ENCODE assay signal across 14 mouse cellular contexts in the genomic region with DNA sequence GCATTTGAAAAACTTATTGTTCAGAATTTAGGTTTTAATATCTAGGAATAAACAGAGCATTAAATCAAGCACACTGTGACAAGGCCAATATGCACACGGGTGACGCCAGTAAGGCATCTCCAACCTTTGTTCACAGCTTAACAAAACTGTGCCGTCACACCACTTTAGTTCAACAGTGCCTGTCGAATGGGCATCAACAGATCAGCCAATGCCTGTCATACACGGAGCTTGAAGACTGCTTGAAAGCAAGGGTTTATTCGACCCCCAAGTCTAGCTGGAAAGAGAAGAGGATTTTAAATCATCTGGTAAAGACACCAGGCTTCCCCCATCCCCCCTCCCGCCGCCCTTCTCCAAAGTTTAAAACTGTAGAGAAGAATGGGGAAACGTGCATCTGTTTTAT. TPM values are rescaled to one million over a fixed set of nuclear protein-coding genes. Genes with fewer than 3 reads are reported as not detected.
DNase-seq lines count a peak whose midpoint lies in the region; ATAC-seq lines count a peak whose summit lies in the region.
"Had no signal": no experiment of that assay in that cellular context is flagged by ENCODE, and none has a peak within 500 bp of the region (broad histone marks: within the 10 kb centered on the region; RNA-seq: fewer than 3 reads in every experiment).

No protein-coding gene starts in this region.

- H3K36me3 ChIP-seq in embryonic facial prominence, embryonic 14.5 days (ENCODE audit: control insufficient read depth, insufficient read depth, low read length) = peaks cover 22% of the 10 kb centered on the region
- peaks cover 6% of the 10 kb centered on the region for H3K36me3 ChIP-seq in embryonic facial prominence, embryonic 10.5 days (replicated peaks)
- H3K36me3 ChIP-seq in embryonic facial prominence, embryonic 15.5 days = peaks cover 7% of the 10 kb centered on the region; the same call in 1 of the 2 replicates
- no peaks in the 10 kb centered on the region for H3K36me3 ChIP-seq in midbrain, embryonic 14.5 days (ENCODE audit: control insufficient read depth, insufficient read depth, low read length)

- H3K9me3 ChIP-seq in embryonic facial prominence, embryonic 14.5 days (ENCODE audit: control insufficient read depth, low read length) = no peaks in the 10 kb centered on the region
- H3K9me3 ChIP-seq in embryonic facial prominence, embryonic 10.5 days = no peaks in the 10 kb centered on the region
- H3K9me3 ChIP-seq in embryonic facial prominence, embryonic 15.5 days (replicated peaks) = no peaks in the 10 kb centered on the region
- H3K9me3 ChIP-seq in midbrain, embryonic 14.5 days (ENCODE audit: control insufficient read depth, low read length) = no peaks in the 10 kb centered on the region

- H3K4me3 ChIP-seq in embryonic facial prominence, embryonic 14.5 days (ENCODE audit: low read depth, low read length) = no peak overlapping the region
- no peak overlapping the region for H3K4me3 ChIP-seq in embryonic facial prominence, embryonic 10.5 days
- no peak overlapping the region for H3K4me3 ChIP-seq in embryonic facial prominence, embryonic 15.5 days (replicated peaks)
- no peak overlapping the region for H3K4me3 ChIP-seq in midbrain, embryonic 14.5 days (replicated peaks; ENCODE audit: low read depth, low read length)

- H3K4me2 ChIP-seq in embryonic facial prominence, embryonic 14.5 days (ENCODE audit: low read depth, low read length) = no peak overlapping the region
- H3K4me2 ChIP-seq in embryonic facial prominence, embryonic 15.5 days (replicated peaks) = no peak overlapping the region
- no peak overlapping the region for H3K4me2 ChIP-seq in midbrain, embryonic 14.5 days (ENCODE audit: low read length)

- H3K27ac ChIP-seq in embryonic facial prominence, embryonic 14.5 days (replicated peaks; ENCODE audit: low read depth, low read length) = no peak overlapping the region; the same call in 1 of the 2 replicates
- no peak overlapping the region for H3K27ac ChIP-seq in embryonic facial prominence, embryonic 10.5 days (replicated peaks)
- 0 out of 2 replicates have a peak overlapping the region, but pooled peaks have one; percentile 7 for H3K27ac ChIP-seq in embryonic facial prominence, embryonic 15.5 days (replicated peaks)
- 0 out of 2 replicates have a peak overlapping the region, but pooled peaks have one; percentile 32 for H3K27ac ChIP-seq in midbrain, embryonic 14.5 days (replicated peaks; ENCODE audit: low read depth, low read length)

- 47% methylated on average over 9 of the region's 9 CpGs for WGBS in embryonic facial prominence, embryonic 14.5 days
- 49% methylated on average over 9 of the region's 9 CpGs for WGBS in embryonic facial prominence, embryonic 10.5 days
- WGBS in embryonic facial prominence, embryonic 15.5 days = 36% methylated on average over 9 of the region's 9 CpGs
- 6% methylated on average over 9 of the region's 9 CpGs for WGBS in midbrain, embryonic 14.5 days

- intact Hi-C loops in left cerebral cortex, postnatal 36 days (cut with DNase I) = loop anchor here (5.0 kb wide), 1 partner anchor 59 kb away; no protein-coding TSS in a partner anchor
- intact Hi-C loops in left cerebral cortex, postnatal 14 days (cut with DNase I) = no loop called here

- no peak for ATAC-seq in embryonic facial prominence, embryonic 14.5 days (ENCODE audit: low read depth)
- no peak for ATAC-seq in embryonic facial prominence, embryonic 15.5 days (ENCODE audit: insufficient number of reproducible peaks, low FRiP score, low TSS enrichment, low read depth)
- ATAC-seq in midbrain, embryonic 14.5 days (ENCODE audit: low FRiP score, low TSS enrichment) = peak; percentile 74; the same call in 1 of the 2 replicates
- ATAC-seq: intestine, embryonic 16.5 days had no signal

- no peak overlapping the region for H3K9ac ChIP-seq in embryonic facial prominence, embryonic 14.5 days (ENCODE audit: low read depth, low read length)
- no peak overlapping the region for H3K9ac ChIP-seq in embryonic facial prominence, embryonic 15.5 days
- H3K9ac ChIP-seq in midbrain, embryonic 14.5 days (replicated peaks; ENCODE audit: low read length) = no peak overlapping the region

- peak; percentile 41 for DNase-seq in embryonic facial prominence, embryonic 14.5 days (ENCODE audit: low spot score)
- no peak for DNase-seq in embryonic facial prominence, embryonic 10.5 days (ENCODE audit: low spot score)
- peak; percentile 3 to 24 for DNase-seq in left cerebral cortex, postnatal 36 days (ENCODE audit: low spot score in 2 of 2)
- DNase-seq in left cerebral cortex, postnatal 14 days (ENCODE audit: low spot score in 2 of 2) = no peak
- DNase-seq in midbrain, embryonic 14.5 days = no peak
- no peak for DNase-seq in gastrocnemius, postnatal 25 days
- DNase-seq in ovary, postnatal 14 days (ENCODE audit: low spot score) = no peak
- DNase-seq: adrenal gland, postnatal 14 days; gastrocnemius, postnatal 10 days; kidney, postnatal 14 days; lung, adult 18-20 months; thymus, adult 2 months had no signal

- H3K27me3 ChIP-seq in embryonic facial prominence, embryonic 14.5 days (replicated peaks; ENCODE audit: control insufficient read depth, insufficient read depth, low read length) = no peaks in the 10 kb centered on the region
- H3K27me3 ChIP-seq in embryonic facial prominence, embryonic 10.5 days (replicated peaks; ENCODE audit: low read depth, poor library complexity, severe bottlenecking) = no peaks in the 10 kb centered on the region
- no peaks in the 10 kb centered on the region for H3K27me3 ChIP-seq in embryonic facial prominence, embryonic 15.5 days
- H3K27me3 ChIP-seq in midbrain, embryonic 14.5 days (ENCODE audit: control insufficient read depth, insufficient read depth, low read length) = no peaks in the 10 kb centered on the region

- 0 out of 2 replicates have a peak, but pooled peaks cover 7% of the 10 kb centered on the region for H3K4me1 ChIP-seq in embryonic facial prominence, embryonic 14.5 days (ENCODE audit: control insufficient read depth, insufficient read depth, low read length)
- peaks cover 41% of the 10 kb centered on the region for H3K4me1 ChIP-seq in embryonic facial prominence, embryonic 10.5 days
- peaks cover 32% of the 10 kb centered on the region for H3K4me1 ChIP-seq in embryonic facial prominence, embryonic 15.5 days
- peaks cover 66% of the 10 kb centered on the region for H3K4me1 ChIP-seq in midbrain, embryonic 14.5 days (ENCODE audit: control insufficient read depth, insufficient read depth, low read length)

RNA-seq across cellular contexts. Expression of a gene that starts 21.4 kb away (rescaled TPM):
- 49.0 and 49.5 TPM in 2 replicates for polyA plus RNA-seq in embryonic facial prominence, embryonic 14.5 days (2014; fragmentation: Nextera tagmentation; extraction: Ambion mirVana)
- 20.9 and 27.8 TPM in 2 replicates for polyA plus RNA-seq in embryonic facial prominence, embryonic 10.5 days (2016; fragmentation: Nextera tagmentation; extraction: Ambion mirVana)
- 100 to 1,000 TPM; 166 to 196 TPM for total RNA-seq in left cerebral cortex, postnatal 36 days (2021)
- 100 to 1,000 TPM; 199 to 209 TPM for total RNA-seq in left cerebral cortex, postnatal 14 days (2021)
- 69.8 and 71.2 TPM in 2 replicates for polyA plus RNA-seq in embryonic facial prominence, embryonic 15.5 days (2015; fragmentation: Nextera tagmentation; extraction: Ambion mirVana)
- polyA plus RNA-seq in midbrain, embryonic 14.5 days (2014; fragmentation: Nextera tagmentation; extraction: Ambion mirVana) = 25.5 and 32.3 TPM in 2 replicates
- total RNA-seq in gastrocnemius, postnatal 25 days (2021) = 10 to 100 TPM; 39.6 to 47.4 TPM

Comparison
In these comparisons a context has a peak if more than half of its experiments do, and no peak if none do; other contexts are left out.
1. DNase-seq: peak in embryonic facial prominence, embryonic 14.5 days (single experiment) and left cerebral cortex, postnatal 36 days (2 of 2); none in embryonic facial prominence, embryonic 10.5 days (single experiment), left cerebral cortex, postnatal 14 days (0 of 2), midbrain, embryonic 14.5 days (single experiment), gastrocnemius, postnatal 25 days (single experiment) and ovary, postnatal 14 days (single experiment).
2. H3K27ac ChIP-seq: peak in embryonic facial prominence, embryonic 15.5 days (single experiment) and midbrain, embryonic 14.5 days (single experiment); none in embryonic facial prominence, embryonic 14.5 days (single experiment) and embryonic facial prominence, embryonic 10.5 days (single experiment).